7 mouse cellular contexts compared by ENCODE assay signal in the genomic region with DNA sequence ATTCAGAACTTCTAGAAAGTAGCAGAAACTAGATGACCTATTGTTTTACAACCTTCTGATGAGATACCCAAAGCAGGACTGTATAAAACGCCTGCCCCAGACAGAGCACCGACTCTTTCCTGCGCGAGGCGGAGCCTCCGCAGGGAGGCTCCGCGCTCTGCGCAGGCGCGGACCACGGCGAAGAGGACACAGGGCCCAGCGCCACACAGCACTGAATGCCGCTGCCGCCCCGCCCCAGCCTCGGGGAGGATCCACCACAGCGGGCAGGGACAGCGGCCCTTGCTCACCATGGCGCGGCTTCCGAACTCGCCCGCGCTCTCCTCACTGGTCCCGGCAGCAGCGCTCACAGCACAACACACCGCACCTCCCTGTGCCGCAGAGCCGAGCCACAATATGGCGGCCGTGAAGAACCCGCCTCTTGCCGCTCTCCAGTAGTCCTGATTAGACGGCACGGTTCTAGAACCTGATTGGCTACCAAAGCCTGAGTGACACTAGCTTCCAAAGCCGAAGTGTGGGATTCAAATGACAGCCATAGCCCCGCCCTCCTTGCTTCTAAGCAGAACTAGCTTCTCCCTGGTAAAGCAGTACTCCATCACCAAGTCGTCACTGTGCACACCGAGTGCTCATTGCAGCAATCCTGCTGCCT. TPM values are rescaled to one million over a fixed set of nuclear protein-coding genes. Genes with fewer than 3 reads are reported as not detected.
DNase-seq lines count a peak whose midpoint lies in the region; ATAC-seq lines count a peak whose summit lies in the region.

A gene (minus strand): TSS at position 384 of the 646 bp plus-strand sequence.

- under 1% methylated on average over 41 of the region's 41 CpGs for WGBS in intestine, embryonic 16.5 days
- under 1% methylated on average over 41 of the region's 41 CpGs for WGBS in midbrain, embryonic 11.5 days

- peak within 1 kb of the TSS; percentile 86 for H3K4me3 ChIP-seq in intestine, embryonic 16.5 days (ENCODE audit: low read length)
- H3K4me3 ChIP-seq in midbrain, embryonic 11.5 days (ENCODE audit: low read depth, low read length), result peak within 1 kb of the TSS; percentile 71

- H3K27me3 ChIP-seq in intestine, embryonic 16.5 days (replicated peaks; ENCODE audit: control insufficient read depth, insufficient read depth, low read length), result no peaks in the 10 kb centered on the region
- H3K27me3 ChIP-seq in midbrain, embryonic 11.5 days (ENCODE audit: control insufficient read depth, insufficient read depth, low read length), result no peaks in the 10 kb centered on the region

- peaks cover 3% of the 10 kb centered on the region for H3K4me1 ChIP-seq in intestine, embryonic 16.5 days (ENCODE audit: control insufficient read depth, insufficient read depth, low read length)
- peaks cover 15% of the 10 kb centered on the region for H3K4me1 ChIP-seq in midbrain, embryonic 11.5 days (ENCODE audit: control insufficient read depth, insufficient read depth, low read length)

- peak within 1 kb of the TSS; percentile 100 for H3K27ac ChIP-seq in intestine, embryonic 16.5 days (ENCODE audit: low read length)
- H3K27ac ChIP-seq in midbrain, embryonic 11.5 days (ENCODE audit: low read depth, low read length), result peak within 1 kb of the TSS; percentile 97

- H3K9ac ChIP-seq in intestine, embryonic 16.5 days (ENCODE audit: low read depth, low read length), result peak within 1 kb of the TSS; percentile 98
- peak within 1 kb of the TSS; percentile 92 for H3K9ac ChIP-seq in midbrain, embryonic 11.5 days (ENCODE audit: low read length)

- intact Hi-C loops in left cerebral cortex, postnatal 36 days (cut with DNase I), result no loop called here

- no peaks in the 10 kb centered on the region for H3K9me3 ChIP-seq in intestine, embryonic 16.5 days (ENCODE audit: control insufficient read depth, low read length)
- H3K9me3 ChIP-seq in midbrain, embryonic 11.5 days (ENCODE audit: control insufficient read depth, low read length), result no peaks in the 10 kb centered on the region

- no peaks in the 10 kb centered on the region for H3K36me3 ChIP-seq in intestine, embryonic 16.5 days (ENCODE audit: control insufficient read depth, insufficient read depth, low read length)
- no peaks in the 10 kb centered on the region for H3K36me3 ChIP-seq in midbrain, embryonic 11.5 days (ENCODE audit: control insufficient read depth, insufficient read depth, low read length)

- peak; percentile 99 for ATAC-seq in intestine, embryonic 16.5 days
- peak; percentile 100 for ATAC-seq in midbrain, embryonic 11.5 days (ENCODE audit: low FRiP score)

- peak; percentile 87 for DNase-seq in adrenal gland, adult 8-10 months
- DNase-seq in embryo, embryonic 9.5 days (ENCODE audit: extremely low spot score), result peak; percentile 93
- peak; percentile 66 to 85 for DNase-seq in gastrocnemius, postnatal 4 days (ENCODE audit: low spot score in 2 of 2)
- peak; percentile 91 for DNase-seq in left cerebral cortex, postnatal 36 days (ENCODE audit: low spot score in 2 of 2)
- DNase-seq in midbrain, embryonic 11.5 days (ENCODE audit: low spot score, missing footprints), result peak; percentile 99
- DNase-seq in skeletal muscle tissue, adult 2 months (ENCODE audit: low read depth, low spot score), result peak; percentile 98

- peak within 1 kb of the TSS; percentile 74 for H3K4me2 ChIP-seq in intestine, embryonic 16.5 days (ENCODE audit: low read depth, low read length)
- H3K4me2 ChIP-seq in midbrain, embryonic 11.5 days, result peak within 1 kb of the TSS; percentile 72

RNA-seq across cellular contexts. Expression of the gene that starts here (rescaled TPM):
- 1 to 10 TPM in 3 of 4 experiments, under 1 TPM in 1; 0.52 to 3.2 (median 2.6) TPM for total RNA-seq in adrenal gland, adult 8-10 months (2022)
- 1 to 10 TPM; 4.0 to 6.3 TPM for total RNA-seq in gastrocnemius, postnatal 4 days (2021)
- polyA plus RNA-seq in intestine, embryonic 16.5 days (2015; fragmentation: Nextera tagmentation; extraction: Ambion mirVana), result 0.54 TPM in 1 of 2 replicates, not detected in the other
- 1 to 10 TPM in 1 of 2 experiments, not detected in 1; 1.4 TPM for total RNA-seq in left cerebral cortex, postnatal 36 days (2021)
- 1.4 and 1.6 TPM in 2 replicates for polyA plus RNA-seq in midbrain, embryonic 11.5 days (2014; fragmentation: Nextera tagmentation; extraction: Ambion mirVana)

Comparison
In these comparisons a context has a peak if more than half of its experiments do, and no peak if none do; other contexts are left out.
1. Peak in every context shown above with its lines: DNase-seq, ATAC-seq, H3K4me3 ChIP-seq and H3K27ac ChIP-seq.
2. Peak in ATAC-seq, H3K4me3 ChIP-seq, H3K27ac ChIP-seq, H3K9ac ChIP-seq and H3K4me2 ChIP-seq in intestine, embryonic 16.5 days; RNA of the gene not detected or under 1 TPM.